Mouse (Mus musculus) lung, postnatal 14 days (tissue): ENCODE data around the gene Morc4.

Experiments used
- DNase-seq: peaks from one replicate; pipeline ENCODE4 v3.0.0; 2021

Gene Morc4

DNA sequence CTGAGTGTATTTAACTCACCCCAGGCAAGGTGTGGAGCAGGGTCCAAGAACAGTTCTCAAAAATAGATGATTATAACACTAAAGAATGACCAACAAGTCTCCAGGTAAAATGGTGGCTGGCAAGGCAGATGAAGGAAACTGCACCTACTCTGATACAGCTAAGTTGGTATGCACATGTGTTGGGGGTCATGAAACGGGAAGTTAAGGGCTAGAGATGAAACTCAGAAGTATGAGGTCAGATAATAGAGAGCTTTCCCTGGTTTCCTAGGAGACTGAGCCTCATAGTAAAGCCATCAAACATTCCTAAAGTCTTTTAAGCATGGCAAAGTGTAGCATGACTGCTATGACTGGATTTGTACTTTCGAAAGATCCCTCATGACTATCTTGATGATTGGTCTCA lies 68.4 kb downstream of the Morc4 start:
- DNase-seq: no peak

GRCm38 (mm10) chrX:139800406-139800878 lies 71.0 kb downstream of the Morc4 start, which contains the start of gene Cldn2:
Gene Cldn2, plus strand, starts transcription at chrX:139800828.
- DNase-seq: peak; percentile 41

- no peak for DNase-seq
Observed at GRCm38 (mm10) chrX:139799953-139800352, 71.5 kb downstream of the Morc4 start.

DNA sequence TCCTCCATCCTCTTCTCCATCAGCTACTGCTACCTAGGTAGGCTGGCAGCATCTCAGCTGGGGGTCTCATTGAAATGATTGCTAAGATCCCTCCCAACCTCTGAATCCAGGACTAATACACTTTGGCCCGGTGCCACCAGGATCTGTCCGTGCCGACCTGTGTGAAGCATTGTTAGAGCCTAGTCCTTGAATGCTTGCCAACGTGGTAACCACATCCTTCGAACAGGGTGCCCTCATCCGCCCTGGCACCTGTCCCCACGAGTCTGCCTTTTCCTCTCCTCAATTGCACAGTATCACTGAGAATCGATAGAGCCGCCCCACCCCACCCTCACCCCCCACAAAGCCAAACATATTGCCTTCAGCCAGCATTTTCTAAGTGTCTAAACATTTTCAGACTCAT lies 73.6 kb downstream of the Morc4 start:
- no peak for DNase-seq

GRCm38 (mm10) chrX:139796037-139796436 lies 75.4 kb downstream of the Morc4 start:
- no peak for DNase-seq

DNA sequence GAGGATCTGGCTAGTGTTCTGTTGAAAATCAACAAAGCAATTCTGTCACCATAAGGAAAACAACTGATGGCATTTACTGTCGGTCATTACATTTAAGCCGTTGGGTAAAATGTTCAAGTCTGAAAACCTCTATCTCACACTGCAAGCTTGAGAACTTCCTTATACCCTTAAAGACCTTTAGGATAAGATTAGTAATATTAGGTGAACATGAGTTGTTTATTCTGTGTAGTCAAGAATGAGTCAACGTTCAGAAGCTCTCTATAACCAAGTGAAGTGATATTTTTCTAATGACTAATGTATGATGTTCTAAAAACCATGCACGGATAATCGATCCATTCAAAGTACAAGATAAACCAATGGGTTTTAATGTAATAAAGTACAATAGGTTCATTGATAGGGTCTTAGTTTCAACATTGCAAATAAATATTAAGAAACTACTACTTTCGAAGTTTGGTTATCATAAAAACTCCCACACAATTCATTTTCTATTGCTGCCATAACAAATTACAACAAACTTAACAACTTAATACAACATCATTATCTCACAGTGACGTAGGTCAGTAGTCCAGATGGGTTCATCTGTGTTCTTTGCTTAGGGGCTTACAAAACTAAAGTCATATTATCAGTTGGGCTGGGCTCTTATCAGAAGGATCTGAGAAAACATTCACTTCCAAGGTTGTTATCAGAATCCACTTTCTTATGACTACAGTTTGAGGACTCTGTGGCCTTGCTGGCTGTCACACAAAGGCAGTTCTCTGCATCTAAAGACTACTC lies 77.2 kb downstream of the Morc4 start:
- DNase-seq: no peak

- DNase-seq: peak; percentile 29
Observed at GRCm38 (mm10) chrX:139785764-139786163, 85.7 kb downstream of the Morc4 start.

- no peak for DNase-seq
Observed at GRCm38 (mm10) chrX:139783045-139783422, 88.4 kb downstream of the Morc4 start.

- DNase-seq: no peak
Observed at GRCm38 (mm10) chrX:139782278-139783044, 89.0 kb downstream of the Morc4 start, which contains the start of gene Ripply1. Gene Ripply1, minus strand, starts transcription at chrX:139782353.

DNA sequence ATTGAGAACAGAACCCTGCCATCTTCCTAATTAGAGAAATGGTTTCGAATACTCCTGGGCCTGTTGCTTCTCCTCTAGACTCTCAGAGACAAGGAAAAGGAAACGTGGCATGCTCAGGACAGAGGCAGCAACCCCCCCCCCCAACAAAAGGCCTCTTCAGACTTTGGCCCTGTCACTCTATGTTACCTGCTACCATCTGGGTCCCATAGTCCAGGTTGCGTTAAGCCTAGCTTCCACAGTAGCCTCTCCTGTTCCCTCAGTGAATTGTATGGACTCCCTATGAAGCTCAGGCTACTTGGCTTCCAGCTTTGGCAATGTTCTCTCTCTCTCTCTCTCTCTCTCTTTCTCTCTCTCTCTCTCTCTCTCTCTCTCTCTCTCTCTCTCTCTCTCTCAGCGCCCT lies 89.9 kb downstream of the Morc4 start:
- no peak for DNase-seq

- DNase-seq: peak; percentile 9
Observed at GRCm38 (mm10) chrX:139780988-139781387, 90.5 kb downstream of the Morc4 start.

DNA sequence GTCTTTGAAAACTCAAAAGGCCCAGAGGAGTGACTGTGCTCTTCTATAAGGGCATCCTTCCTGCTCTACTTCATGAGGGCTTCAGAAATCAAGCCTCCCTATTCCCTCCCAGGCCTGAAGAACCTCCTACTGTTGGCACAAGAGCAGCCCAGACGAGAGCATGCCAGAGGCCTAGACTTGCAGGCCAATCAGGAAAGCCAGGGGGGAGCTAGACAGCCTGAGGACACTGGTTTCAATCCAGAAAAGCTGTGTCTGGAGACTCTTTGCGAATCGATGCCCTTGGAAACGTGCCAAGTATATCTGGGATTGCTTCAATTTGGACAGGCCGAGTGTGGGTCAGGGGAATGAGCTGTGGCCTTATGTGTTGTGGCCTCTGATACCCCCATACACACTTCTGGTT lies 92.1 kb downstream of the Morc4 start:
- no peak for DNase-seq

- DNase-seq: no peak
Observed at GRCm38 (mm10) chrX:139778886-139779285, 92.6 kb downstream of the Morc4 start.

- no peak for DNase-seq
Observed at GRCm38 (mm10) chrX:139777357-139777756, 94.1 kb downstream of the Morc4 start.

- no peak for DNase-seq
Observed at GRCm38 (mm10) chrX:139775084-139775612, 96.3 kb downstream of the Morc4 start.

GRCm38 (mm10) chrX:139774309-139775083 lies 97.0 kb downstream of the Morc4 start:
- peak; percentile 69 for DNase-seq
